Mouse (Mus musculus) cerebellum, adult 11 months (tissue): ENCODE data around the gene H6pd.

Experiments used
- DNase-seq: peaks from one replicate; pipeline ENCODE4 v3.0.0; 2022

The H6pd gene

DNA sequence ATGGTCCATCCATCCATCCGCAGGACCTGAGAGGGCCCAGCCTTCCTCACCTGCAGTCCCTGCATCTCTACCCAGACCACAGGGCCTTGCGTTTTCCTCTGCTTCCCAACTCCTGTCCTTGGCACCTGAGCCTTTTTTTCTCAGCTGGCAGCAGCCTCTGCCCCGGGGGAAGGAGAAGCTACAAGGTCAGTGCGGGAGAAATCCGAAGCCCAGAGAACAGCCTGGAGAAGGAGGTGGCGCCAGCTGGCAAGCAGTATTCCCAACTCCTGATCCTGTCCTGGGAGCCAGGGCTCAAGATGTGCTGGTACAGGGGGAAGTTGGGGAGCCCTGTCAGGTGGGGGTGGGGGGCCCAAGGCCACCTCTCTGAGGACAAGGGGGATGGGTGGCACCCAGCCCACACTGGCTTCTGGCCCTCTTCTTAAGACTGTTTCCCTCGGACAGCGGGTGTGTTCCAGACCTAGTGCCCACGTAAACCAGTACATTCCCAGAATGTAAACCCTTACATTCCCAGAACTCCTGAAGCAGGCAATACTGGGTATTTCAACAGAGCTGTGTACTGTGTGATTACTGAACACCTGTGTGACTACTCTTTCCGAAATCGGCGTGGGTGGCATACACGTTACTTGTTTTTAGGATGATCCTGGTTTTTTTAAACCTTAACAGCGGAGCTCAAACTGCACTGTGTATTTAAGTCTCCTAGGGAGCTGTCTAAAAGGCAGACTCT is 9.9 kb downstream of the H6pd start:
- peak; percentile 49 for DNase-seq

DNA sequence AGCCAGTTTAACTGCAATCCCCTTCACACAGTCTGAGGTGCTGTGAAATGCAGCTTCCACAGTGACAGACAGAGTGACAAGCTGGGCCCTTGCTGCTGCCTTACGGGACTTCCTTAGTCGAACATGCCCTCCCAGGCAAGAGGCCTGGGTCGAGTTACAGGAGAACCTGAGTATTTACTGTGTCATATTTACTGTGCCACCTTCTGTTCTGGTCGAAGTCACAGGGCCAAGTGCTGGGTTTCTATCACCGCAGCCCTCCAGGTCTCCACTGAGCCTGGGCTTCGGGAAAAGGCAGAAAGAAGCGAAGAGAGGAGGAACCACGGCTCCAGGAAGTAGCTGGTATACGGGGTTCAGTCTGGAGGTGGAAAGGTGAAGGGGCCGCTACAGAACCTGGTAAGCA is 10.8 kb downstream of the H6pd start:
- no peak for DNase-seq

DNA sequence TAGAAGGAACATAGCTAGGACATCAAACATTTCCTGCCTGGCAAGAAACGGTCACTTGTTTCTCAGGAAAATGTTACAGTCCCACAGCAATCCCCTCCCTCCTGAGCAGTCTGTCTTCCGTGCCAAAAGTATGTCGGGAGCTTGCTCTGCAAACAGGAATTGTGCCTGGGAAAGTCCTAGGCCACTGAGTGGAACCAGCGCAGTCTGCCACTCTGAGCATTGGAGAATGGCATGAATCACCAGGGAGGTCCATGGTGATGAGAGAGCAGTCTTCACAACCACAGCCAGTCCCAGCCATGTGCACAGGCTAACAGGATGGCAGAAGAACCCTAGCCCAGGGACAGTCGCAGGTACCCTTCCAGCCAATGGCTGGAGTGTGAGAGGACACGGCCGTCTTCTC is 12.4 kb downstream of the H6pd start:
- no peak for DNase-seq

DNA sequence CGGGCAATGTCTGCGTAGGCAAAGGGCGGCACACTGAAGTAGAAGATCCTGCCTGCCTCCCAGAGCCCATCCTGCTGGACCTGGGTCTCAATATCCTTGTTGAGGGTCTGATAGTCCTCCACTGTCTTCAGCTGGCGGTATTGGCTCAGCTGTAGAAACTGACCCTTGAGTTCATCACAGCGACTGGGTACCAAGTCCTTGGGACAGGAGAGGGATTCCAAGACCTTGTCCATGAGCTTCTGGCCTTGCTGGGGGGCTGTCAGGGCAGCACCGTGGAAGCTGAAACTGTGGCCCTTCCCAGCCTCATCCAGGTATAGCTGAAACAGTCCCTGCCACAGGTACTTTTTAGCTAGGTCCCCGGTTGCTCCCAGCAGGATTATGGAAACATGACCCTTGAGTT is 12.9 kb downstream of the H6pd start:
- DNase-seq = no peak

DNA sequence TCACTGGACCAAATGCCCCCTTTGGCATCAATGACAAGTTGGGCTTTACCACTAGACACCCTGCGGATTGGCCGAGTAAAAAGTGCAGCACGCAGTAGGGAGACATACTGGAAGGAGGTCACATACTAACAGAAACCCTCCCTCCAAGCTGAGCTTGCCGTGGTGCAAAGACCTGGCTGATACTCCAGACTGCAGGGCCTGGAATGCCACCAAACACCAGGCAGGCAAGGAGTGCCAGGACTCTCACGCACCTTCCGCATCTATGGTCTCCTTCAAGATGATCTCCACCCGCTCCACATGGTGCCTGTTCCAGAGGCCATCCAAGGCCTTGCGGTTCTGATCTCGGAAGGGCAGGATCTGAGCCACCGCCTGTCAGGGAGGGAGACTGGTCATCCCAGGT is 14.6 kb downstream of the H6pd start:
- peak; percentile 32 for DNase-seq

DNA sequence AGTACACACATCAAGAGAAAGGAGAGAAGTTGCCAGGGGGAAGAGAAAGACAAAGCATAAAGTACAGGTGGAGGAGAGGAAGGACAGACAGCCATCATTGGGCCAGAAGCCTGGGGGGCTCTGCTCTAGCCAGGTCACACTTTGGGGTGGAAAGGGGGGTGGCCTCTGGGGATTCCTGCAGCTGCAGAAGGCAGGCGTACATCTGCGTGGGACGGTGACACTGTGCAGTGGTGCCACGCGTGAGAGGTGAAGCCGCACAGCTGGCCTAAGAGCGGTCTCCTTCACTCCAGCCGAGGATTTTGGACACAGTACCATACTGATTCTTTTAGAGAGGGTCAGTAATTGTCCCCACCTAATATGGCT is 16.2 kb downstream of the H6pd start:
- peak; percentile 29 for DNase-seq

DNA sequence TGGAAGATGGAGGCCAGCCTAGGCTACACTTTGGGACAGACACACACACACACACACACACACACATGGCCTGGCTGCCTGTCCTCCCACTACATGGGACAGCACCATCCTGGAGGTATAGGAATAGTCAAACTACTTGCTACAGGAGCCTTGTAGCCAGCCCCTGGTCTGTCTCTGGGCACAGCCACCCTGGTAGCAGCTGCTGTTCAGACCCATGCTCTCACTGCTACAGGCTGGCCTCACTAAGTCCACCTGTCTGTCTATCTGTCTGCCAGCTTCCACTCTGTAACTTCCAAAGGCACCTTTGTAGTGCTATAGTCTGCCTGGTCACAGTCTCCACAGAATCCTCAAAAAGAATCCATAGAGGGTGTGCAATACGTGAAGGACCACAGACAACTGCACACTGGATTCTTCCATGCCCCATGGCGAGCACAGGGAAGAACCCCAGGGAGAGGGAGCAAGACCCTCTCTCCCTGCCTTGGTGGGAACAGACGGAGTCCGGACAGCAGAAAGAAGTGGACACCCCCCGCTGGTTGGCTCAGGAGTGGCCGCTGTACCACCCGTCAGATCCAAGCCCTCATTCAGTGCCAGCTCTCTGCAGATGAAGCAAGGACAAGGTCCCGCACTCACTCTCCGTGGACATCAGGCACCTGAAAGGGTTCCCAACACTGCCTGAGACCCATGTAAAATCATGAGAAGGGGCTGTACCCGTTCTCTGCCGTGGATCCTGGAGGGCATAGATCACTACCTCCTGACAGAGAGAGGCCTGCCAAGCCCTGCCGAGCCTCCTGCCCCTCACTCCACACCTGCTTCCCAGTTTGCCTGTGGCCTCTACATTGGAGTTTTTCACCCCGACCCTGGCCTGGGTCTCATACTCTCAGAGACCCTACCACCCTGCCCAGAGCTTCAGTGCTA is 16.8 kb downstream of the H6pd start:
- peak; percentile 33 for DNase-seq

DNA sequence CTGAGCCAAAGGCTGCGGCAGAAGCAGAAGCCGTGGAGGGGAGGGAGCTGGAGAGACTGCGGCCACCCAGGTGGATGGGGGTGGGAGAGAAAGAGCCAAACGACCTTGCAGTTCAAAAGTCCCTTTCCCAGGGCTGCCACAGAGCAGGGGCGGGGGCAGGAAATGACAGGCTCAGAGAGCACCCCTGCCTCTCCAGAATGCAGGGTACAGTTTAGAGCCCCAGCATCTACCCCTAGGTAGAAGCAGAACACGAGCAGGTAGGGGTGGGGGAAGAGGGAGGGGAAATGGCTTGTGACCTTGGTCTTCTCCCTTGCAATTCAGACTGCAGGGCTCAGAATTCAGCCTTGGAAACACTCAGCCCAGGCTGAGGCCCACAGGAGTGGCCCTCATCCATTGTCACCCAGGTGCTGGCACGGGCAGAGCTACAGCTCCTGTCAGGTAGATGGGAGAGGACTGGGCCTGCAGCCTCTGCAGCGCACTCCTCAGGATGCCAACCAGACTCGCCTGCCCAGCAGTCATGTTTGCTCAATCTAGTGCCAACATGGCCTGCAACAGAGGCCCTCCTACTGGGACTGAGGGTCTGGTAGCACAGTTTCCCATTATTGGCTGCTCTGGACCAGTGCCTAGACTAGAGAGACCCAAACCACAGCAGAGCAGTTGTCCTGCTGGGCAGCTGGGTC is 17.7 kb downstream of the H6pd start:
- DNase-seq = peak; percentile 51

DNA sequence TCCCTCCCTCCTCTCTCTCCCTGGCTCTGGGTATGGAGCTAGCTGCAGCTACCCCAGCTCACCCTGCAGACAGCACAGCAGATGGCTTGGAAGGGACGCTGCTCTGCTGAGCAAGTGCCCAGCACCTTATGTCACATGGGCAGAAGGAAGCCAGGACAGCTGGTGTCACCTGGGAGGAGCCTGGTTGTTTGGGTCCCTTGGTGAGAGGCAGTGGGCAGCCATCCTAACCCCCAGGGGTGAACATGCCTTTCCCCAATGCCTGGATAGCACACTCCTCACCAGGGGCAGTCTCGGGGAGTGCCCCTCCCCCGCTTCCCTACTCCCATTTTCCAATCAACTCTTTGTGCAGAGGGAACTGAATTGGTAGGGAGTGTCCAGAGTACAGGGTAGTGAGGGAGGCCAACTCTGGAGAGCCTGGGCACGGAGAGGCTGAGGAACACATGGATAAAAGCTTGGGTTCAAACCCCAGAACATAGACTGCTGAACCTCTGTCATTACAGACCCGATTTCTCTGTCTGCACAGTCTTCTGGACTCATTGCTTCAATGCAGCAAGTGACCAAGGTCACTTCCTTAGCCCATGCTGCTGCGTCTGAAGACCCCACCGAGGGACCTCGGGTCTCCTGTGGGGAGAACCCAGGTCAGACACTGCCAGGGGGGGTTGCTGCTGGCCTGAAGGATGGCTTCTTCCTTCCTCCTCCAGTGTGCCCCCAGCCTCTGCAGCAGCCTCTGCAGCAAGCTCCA is 18.4 kb downstream of the H6pd start:
- peak; percentile 91 for DNase-seq

DNA sequence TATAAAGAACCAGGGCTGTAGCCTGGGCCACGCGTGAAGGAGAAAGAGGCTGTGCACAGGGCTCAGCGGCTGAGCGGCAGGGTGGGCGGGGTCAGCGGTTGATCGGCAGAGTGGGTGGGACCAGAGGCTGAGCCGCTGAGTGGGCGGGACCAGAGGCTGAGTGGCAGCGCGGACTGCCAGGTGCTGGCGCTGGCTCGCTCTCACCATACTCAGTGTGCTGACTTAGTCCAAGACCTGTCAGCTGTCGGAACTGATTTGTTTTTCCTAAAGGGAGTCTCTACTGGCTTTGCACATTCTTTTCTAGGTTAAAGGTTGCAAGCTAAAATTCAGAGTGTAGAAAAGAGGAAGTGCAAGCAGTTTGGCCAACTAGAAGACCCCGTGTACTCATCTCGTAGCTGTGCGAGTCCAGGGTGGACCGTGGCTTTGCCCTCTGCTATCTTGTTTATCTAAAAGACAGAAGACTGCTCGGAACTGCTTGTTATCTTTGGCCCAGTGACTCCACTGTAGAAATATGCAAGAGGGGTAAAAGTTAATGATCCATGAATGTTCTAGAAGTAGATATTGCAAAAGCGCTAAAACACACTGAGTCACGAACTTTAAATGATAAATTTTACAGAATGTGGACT is 19.8 kb downstream of the H6pd start:
- peak; percentile 92 for DNase-seq

DNA sequence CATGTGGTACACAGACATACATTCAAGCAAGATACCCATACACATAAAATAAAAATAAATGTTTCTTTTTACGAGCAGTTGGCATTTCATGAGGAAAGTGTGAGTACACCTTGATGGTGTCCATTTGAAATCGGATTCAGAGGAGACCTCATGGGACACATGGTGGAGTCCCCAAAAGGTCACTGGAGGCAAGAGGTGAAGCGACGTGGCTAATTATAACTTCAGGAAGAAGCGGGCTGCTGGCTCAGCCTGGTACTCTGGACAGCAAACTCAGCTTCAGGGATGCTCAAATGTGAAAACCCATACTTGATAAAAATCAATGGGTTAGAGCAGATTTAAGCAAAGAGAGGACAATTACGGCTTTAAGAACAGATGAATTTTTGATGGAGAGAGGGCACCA is 20.5 kb downstream of the H6pd start:
- DNase-seq = no peak

DNA sequence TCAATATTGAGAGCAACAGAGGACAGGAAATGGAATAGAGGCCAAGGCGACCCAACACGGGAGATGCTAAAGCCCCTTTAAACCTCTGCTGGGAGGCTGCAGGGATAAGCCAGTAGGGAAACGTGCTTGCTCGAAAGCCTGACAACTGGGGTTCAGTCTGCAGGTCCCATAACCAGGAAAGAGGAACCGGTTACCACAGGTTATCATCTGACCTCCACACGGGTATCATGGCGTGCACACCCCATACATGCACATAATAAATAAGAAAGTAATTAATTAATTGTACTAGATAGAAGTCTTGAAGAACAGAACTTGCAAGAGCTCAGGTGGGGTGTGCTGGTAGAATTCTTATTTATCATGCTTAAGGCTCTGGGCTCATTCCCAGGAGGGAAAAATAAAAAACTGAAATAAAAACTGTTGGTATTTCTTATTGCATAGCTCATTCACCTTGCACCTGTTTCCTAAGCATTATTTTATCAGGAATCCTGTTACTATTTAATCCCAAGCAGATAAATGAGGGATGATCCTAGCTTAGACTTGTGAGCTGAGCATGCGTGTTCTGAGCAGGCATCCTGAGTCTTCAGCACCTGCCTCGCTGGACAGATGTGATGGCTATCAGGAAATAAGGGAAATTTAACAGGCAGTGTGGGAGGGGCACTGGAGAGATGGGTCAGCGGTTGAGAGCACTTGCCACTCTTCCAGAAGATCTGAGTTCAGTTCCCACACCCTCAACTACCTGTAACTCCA is 22.0 kb downstream of the H6pd start:
- no peak for DNase-seq

DNA sequence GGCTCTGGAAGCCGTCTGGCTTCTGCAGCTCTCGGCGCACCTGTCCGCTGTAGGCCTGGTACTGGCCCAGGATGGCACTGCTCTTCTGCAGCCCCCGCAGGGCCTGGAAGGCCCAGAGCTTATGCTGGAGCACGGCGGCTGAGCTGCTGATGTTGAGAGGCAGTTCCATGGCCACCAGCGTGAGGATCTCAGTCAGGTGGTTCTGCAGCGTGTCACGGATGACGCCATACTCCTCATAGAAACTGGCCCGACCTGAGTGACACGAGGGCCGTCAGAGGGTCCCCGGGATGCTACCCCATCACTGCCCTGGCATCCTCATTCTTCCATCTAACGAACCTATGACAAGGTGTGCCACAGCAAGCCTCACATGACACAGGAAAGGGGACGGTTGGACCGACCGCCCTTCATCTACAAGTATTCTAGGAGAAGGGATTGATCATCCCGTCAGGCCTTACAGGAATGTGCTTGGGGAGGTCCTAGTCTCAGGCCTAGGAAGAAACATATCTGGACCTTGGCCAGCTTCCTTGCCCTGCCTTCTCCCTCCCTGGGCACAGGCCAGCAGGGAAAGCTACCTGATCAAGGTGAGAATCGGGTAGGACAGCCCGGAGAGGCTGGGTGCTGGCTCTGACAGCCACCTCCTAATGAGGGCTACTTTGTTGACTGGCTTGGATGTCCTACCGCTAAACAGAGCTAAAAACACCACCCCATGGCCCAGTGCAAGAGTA is 24.7 kb downstream of the H6pd start:
- no peak for DNase-seq

DNA sequence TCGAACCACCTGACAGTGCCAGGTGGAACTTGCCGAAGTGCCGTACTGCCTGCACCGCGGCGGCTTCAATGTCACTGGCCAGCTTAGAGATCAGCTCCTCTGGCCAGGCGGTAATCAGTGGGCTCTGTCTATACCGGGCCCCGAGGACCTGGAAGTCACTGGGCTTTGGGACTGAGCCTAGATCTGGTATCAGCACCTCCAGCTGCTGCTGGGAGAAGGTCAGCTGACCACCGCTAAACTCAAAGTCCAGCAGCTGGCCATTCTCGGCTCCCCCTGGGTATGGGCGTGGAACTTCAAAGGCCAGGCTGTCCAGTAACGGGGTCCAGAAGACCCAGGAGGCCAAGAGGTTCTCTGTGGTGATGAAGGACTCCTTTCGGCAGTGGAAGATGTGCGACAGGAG is 26.7 kb downstream of the H6pd start:
- no peak for DNase-seq

DNA sequence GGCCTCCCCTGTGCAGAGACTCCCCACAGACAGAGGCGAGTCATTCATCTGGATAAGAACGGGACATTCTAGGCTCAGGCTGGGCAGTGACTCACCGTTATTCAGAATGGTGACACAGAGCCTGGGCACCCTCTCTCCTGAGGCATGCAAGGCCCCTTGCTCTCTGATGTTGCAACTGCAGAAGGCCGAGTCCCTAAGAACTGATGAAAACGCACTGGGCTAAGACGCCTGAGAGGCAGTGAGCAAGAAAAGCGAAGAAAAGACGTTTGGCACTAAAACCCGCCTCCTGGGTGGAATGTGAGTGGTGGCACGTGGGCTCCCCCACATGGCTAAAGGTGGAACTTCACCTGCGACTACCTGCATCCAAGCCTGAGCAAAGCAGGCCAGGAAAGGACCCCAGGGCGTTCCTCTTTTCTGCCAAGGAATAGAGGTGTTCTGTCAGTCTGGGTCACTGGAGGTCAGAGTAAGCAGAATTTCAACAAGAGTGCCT is 29.0 kb downstream of the H6pd start:
- DNase-seq = peak; percentile 85

DNA sequence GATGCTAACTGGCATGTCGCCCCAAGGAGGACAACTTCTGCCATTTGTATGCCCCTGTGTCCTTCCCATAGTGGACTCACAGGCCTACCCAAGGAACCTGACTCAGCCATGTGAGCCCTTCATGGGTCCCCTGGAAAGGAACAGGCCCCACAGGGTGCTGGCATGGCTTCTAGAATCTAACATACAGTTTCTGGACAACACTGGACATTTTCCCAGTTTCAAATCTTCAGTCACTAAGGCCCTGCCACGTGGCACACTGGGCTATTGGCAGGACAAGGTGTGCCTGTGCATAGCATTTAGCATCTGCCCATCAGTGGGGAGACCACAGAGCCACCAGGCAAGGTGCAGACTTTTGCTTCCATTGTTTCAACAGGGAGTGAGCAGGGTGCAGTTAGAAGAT is 30.0 kb downstream of the H6pd start:
- no peak for DNase-seq

DNA sequence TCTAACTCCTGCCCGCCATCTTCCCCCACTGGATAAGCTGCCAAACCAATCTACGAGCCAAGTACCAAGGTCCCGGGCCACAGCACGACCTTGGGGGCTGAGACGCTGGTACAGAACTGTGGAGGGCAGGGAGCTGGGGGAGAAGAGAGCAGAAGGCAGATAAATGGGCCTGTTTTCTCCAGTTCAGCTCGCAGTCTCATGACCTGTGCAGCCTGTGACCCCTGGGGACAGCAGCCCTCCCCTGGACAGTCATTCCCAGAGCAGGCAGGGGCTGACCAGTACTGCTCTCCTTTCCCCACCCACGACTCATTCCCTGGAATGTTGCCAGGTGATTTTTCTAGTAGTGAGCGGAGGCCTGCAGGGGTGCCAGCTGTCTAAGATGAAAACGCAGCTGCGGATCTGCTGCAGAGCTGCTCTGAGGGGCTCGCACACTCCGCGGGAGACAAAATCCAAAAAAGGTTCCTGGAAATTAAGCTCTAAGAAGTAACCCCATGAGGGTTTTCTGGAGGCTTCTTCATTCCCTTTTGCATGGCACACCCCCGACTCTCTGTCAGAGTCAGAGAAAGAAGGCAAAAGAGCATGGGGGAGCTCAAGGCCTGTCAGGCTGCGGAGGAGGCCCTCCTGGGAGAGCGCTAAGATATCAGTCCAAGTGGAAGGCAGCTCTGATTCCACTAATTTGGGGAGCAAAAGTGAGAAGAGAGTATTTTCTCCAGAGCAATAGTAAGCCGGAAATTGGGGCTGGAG is 30.9 kb downstream of the H6pd start:
- DNase-seq = no peak

DNA sequence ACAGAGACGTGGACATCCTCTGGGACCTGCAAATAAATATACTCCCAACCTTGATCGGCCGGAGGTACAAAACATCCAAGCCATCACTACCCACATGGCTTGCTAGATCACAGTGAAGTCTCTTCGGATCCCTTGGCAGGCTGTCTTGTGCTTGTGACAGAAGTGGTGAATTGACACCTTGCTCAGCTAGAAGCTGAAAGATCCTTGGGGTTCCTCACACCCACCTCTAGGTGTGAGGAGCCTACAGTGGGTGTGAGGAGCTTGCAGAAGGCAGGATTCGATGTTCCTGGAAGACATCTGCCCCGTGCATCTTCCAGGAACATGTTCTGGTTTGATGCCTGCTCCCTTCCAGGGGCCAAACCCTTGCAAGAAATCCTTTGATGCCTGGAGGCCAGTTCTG is 31.6 kb downstream of the H6pd start:
- DNase-seq = no peak

DNA sequence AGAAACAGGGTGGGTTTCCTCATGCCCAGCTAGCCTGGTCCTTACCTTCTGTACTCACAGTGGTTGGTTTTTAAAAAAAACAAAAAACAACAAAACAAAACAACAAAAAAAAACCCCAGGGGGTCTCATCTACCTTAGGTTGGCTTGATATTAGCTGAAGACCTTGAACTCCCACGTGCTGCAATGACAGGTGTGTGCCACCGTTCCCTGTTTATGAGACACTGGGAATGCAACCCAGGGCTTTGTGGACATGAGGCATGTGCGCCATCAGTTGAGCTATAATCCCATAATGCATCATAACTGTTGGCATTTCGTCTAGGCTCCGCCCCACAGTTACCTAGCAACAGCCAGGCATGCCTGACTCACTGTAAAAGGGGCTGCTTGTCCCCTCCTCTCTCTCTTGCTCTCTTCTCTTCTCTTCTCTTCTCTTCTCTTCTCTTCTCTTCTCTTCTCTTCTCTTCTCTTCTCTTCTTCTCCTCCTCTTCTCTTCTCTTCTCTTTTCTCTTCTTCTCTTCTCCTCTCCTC is 33.0 kb downstream of the H6pd start:
- DNase-seq = no peak

DNA sequence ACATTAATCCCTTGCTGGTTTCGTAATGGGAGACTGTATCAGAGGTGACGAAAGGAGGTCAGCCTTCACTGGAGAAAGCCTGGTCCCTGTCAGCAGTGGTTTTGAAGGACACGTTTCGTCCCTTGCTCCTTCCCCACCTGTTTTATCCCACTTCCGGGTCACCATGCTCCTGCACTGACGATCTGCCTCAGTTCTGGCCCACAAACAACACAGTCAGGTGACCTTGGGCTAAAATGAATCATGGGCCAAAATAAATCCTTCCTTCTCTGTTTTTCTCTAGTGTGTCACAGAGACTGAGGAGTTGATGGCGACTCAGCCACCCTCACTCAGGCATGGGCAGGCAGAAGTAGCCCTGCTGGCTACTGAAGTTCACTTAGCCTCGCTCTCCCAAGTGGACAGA is 33.5 kb downstream of the H6pd start:
- DNase-seq = no peak
